Mouse (Mus musculus) T-cell, adult 66 days (primary cell): ENCODE results near the gene Ndufaf3. TPM values are rescaled to one million over a fixed set of nuclear protein-coding genes. Genes with fewer than 3 reads are reported as not detected.

ENCODE experiments used
- total RNA-seq, 2 experiments: library from RNA; stranded (reverse); gene quantifications; 3 replicates in 1 of 2; 4 replicates in 1 of 2; pipeline ENCODE4 v1.2.4; 2023

The Ndufaf3 gene
- total RNA-seq: 10 to 100 TPM; 25.9 to 27.1 TPM

GRCm38 (mm10) chr9:108566815-108567776, at the start of gene Ndufaf3:
Gene Ndufaf3, minus strand, starts transcription at chr9:108567434.

GRCm38 (mm10) chr9:108596998-108597764, 29.9 kb upstream of the Ndufaf3 start, which contains the start of gene P4htm:
Gene P4htm, minus strand, starts transcription at chr9:108597667.

GRCm38 (mm10) chr9:108578545-108579343, 11.5 kb upstream of the Ndufaf3 start, which contains the start of gene Wdr6:
Gene Wdr6, minus strand, starts transcription at chr9:108578739.

GRCm38 (mm10) chr9:108569381-108570206, 2.4 kb upstream of the Ndufaf3 start, which contains the start of gene Dalrd3:
Gene Dalrd3, plus strand, starts transcription at chr9:108569886.

GRCm38 (mm10) chr9:108560227-108560841, 6.9 kb downstream of the Ndufaf3 start, which contains the start of gene Impdh2:
Gene Impdh2, plus strand, starts transcription at chr9:108560286.

GRCm38 (mm10) chr9:108516380-108517251, 50.6 kb downstream of the Ndufaf3 start, which contains the start of gene Qrich1:
Gene Qrich1, plus strand, starts transcription at chr9:108516806.

Other genes starting within 250 kb of the Ndufaf3 start
- 100 to 1,000 TPM; 212 to 222 TPM for gene Gpx1, start 228.5 kb downstream of the Ndufaf3 start, total RNA-seq
- 100 to 1,000 TPM; 154 to 155 TPM for gene Usp4, start 219.6 kb downstream of the Ndufaf3 start, total RNA-seq
- 10 to 100 TPM in 1 of 2 experiments, 1 to 10 TPM in 1; 7.6 to 10.3 TPM for gene 1700102P08Rik, start 174.6 kb downstream of the Ndufaf3 start, total RNA-seq
- gene Ccdc36, start 138.9 kb downstream of the Ndufaf3 start, total RNA-seq: under 1 TPM in 1 of 2 experiments, not detected in 1; 0.18 TPM
- gene BC048562, start 131.0 kb downstream of the Ndufaf3 start, total RNA-seq: not detected
- 10 to 100 TPM; 37.6 to 40.0 TPM for gene Ccdc71, start 106.9 kb downstream of the Ndufaf3 start, total RNA-seq
- gene Klhdc8b, start 105.9 kb downstream of the Ndufaf3 start, total RNA-seq: 1 to 10 TPM; 4.3 to 5.6 TPM
- gene Lamb2, start 87.7 kb downstream of the Ndufaf3 start, total RNA-seq: under 1 TPM in 1 of 2 experiments, not detected in 1; 0.30 TPM
- gene Usp19, start 76.8 kb downstream of the Ndufaf3 start, total RNA-seq: 100 to 1,000 TPM; 288 to 319 TPM
- gene Qars, start 59.7 kb downstream of the Ndufaf3 start, total RNA-seq: 100 to 1,000 TPM; 207 to 272 TPM
- 100 to 1,000 TPM; 216 to 233 TPM for gene Qrich1, start 50.6 kb downstream of the Ndufaf3 start, total RNA-seq
- 100 to 1,000 TPM; 181 to 194 TPM for gene Impdh2, start 7.1 kb downstream of the Ndufaf3 start, total RNA-seq
- 10 to 100 TPM; 54.9 to 68.4 TPM for gene Dalrd3, start 2.5 kb upstream of the Ndufaf3 start, total RNA-seq
- 10 to 100 TPM; 30.1 to 33.2 TPM for gene Wdr6, start 11.3 kb upstream of the Ndufaf3 start, total RNA-seq
- gene P4htm, start 30.2 kb upstream of the Ndufaf3 start, total RNA-seq: 10 to 100 TPM; 10.0 to 10.5 TPM
- gene Arih2, start 82.0 kb upstream of the Ndufaf3 start, total RNA-seq: 100 to 1,000 TPM; 128 TPM
- gene Slc25a20, start 94.7 kb upstream of the Ndufaf3 start, total RNA-seq: 10 to 100 TPM; 19.4 to 24.9 TPM
- gene Prkar2a, start 121.9 kb upstream of the Ndufaf3 start, total RNA-seq: 10 to 100 TPM; 12.4 to 14.4 TPM
- gene Ip6k2, start 216.4 kb upstream of the Ndufaf3 start, total RNA-seq: 10 to 100 TPM; 72.5 to 85.3 TPM
- 10 to 100 TPM; 12.6 to 12.7 TPM for gene Nckipsd, start 240.9 kb upstream of the Ndufaf3 start, total RNA-seq